Comparison of ENCODE assay signal across 21 mouse cellular contexts in the genomic region with DNA sequence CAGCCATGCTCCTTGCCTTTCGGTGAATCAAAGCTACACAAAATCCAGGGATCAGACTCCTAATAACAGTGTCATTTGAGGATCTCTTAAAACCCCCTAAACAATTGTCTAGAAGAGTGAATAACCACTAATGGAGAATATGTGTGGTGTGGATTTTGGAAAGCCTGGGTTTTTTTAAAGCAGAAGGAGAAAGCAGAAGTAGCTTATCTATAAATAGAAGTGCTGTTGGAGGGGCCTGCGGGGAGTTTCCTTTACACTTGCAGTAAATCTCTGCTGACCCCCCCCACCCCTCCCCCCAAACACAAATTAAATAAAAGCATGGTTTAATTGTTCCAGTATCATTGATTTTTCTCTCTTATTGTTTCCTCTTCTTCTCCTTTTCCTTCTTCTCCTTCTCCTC.
"Had no signal": no experiment of that assay in that cellular context is flagged by ENCODE, and none has a peak within 500 bp of the region (broad histone marks: within the 10 kb centered on the region; RNA-seq: fewer than 3 reads in every experiment).

No protein-coding gene starts in this region.

- H3K36me3 ChIP-seq: limb, embryonic 12.5 days; limb, embryonic 15.5 days; liver, embryonic 12.5 days; liver, embryonic 15.5 days; lung, embryonic 15.5 days; midbrain, embryonic 12.5 days; midbrain, embryonic 15.5 days; neural tube, embryonic 12.5 days; neural tube, embryonic 15.5 days had no signal

- ATAC-seq: liver, embryonic 12.5 days; midbrain, embryonic 15.5 days had no signal

- H3K27me3 ChIP-seq: limb, embryonic 12.5 days; limb, embryonic 15.5 days; liver, embryonic 12.5 days; liver, embryonic 15.5 days; lung, embryonic 15.5 days; midbrain, embryonic 12.5 days; midbrain, embryonic 15.5 days; neural tube, embryonic 12.5 days; neural tube, embryonic 15.5 days had no signal

- DNase-seq: kidney, adult 9 months; kidney, postnatal 14 days; kidney, postnatal 4 days; left cerebral cortex, postnatal 4 days; lung, adult 18-20 months; lung, postnatal 14 days; lung, postnatal 4 days; right cerebral cortex, adult 18-20 months; right cerebral cortex, postnatal 25 days; spleen, adult 18-20 months; thymus, adult 18-20 months; thymus, postnatal 36 days had no signal

- H3K4me3 ChIP-seq: limb, embryonic 12.5 days; limb, embryonic 15.5 days; liver, embryonic 12.5 days; liver, embryonic 15.5 days; lung, embryonic 15.5 days; midbrain, embryonic 12.5 days; midbrain, embryonic 15.5 days; neural tube, embryonic 12.5 days; neural tube, embryonic 15.5 days had no signal

- H3K9ac ChIP-seq: limb, embryonic 12.5 days; limb, embryonic 15.5 days; liver, embryonic 12.5 days; liver, embryonic 15.5 days; lung, embryonic 15.5 days; midbrain, embryonic 12.5 days; midbrain, embryonic 15.5 days; neural tube, embryonic 12.5 days; neural tube, embryonic 15.5 days had no signal

- H3K4me1 ChIP-seq: limb, embryonic 12.5 days; limb, embryonic 15.5 days; liver, embryonic 12.5 days; liver, embryonic 15.5 days; lung, embryonic 15.5 days; midbrain, embryonic 12.5 days; midbrain, embryonic 15.5 days; neural tube, embryonic 12.5 days; neural tube, embryonic 15.5 days had no signal

- H3K4me2 ChIP-seq: limb, embryonic 12.5 days; limb, embryonic 15.5 days; liver, embryonic 12.5 days; liver, embryonic 15.5 days; lung, embryonic 15.5 days; midbrain, embryonic 12.5 days; midbrain, embryonic 15.5 days; neural tube, embryonic 12.5 days; neural tube, embryonic 15.5 days had no signal

- H3K9me3 ChIP-seq: limb, embryonic 15.5 days; liver, embryonic 12.5 days; liver, embryonic 15.5 days; lung, embryonic 15.5 days; midbrain, embryonic 12.5 days; midbrain, embryonic 15.5 days; neural tube, embryonic 12.5 days; neural tube, embryonic 15.5 days had no signal

- H3K27ac ChIP-seq: limb, embryonic 12.5 days; limb, embryonic 15.5 days; liver, embryonic 12.5 days; liver, embryonic 15.5 days; lung, embryonic 15.5 days; midbrain, embryonic 12.5 days; midbrain, embryonic 15.5 days; neural tube, embryonic 12.5 days; neural tube, embryonic 15.5 days had no signal
